Mouse (Mus musculus) brain, embryonic 14.5 days (tissue): Measurements from ENCODE around the gene Zc3h18.

Experiments used
- CTCF ChIP-seq: fragments of 200-500 bp; IDR thresholded peaks from 2 replicates; pipeline ENCODE4 v1.5.1; 2012; ENCODE audit warnings: inconsistent platforms, mild to moderate bottlenecking, moderate library complexity, borderline replicate concordance; ENCODE audit not compliant: insufficient read depth, insufficient read length; ENCODE audit errors: extremely low read depth
- POLR2A ChIP-seq: fragments of 200-500 bp; IDR thresholded peaks from 2 replicates; pipeline ENCODE4 v1.6.1; 2012; ENCODE audit warnings: mild to moderate bottlenecking, inconsistent platforms, borderline replicate concordance; ENCODE audit not compliant: poor library complexity, insufficient read depth, insufficient read length, severe bottlenecking; ENCODE audit errors: extremely low read depth

DNA sequence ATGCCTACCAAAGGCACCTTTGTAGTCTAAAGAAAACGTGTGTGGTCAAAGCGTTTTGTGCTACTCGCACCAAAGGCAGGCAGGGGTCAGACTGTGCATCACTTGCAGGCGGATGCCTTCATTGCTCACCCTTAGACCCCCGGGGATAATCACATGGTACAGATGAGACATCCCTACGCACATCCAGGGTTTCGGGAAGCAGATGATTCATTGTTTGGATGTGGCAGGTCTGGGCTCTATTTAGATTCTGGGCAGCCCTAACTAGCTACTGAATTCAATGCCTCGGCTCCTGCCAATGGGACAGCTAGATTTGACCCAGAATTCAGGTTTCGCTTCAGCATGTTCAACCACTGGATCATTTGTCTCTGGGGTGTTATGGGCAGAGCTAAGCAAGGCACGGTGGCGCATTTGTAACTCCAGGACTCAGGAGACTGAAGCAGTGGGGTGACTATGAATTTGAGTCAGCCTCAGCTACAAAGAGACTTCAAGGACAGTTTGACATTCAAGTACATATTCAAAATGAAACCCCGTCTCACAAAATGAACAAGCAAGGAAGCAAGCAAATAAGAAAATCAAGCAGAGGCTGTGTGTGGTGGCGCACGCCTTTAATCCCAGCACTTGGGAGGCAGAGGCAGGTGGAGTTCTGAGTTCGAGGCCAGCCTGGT, 17.2 kb upstream of the Zc3h18 start:
- TF ChIP-seq CTCF, result no peak
- no peak for TF ChIP-seq POLR2A
